Mouse (Mus musculus): ENCODE data around the gene Cys1. TPM values are rescaled to one million over a fixed set of nuclear protein-coding genes. Genes with fewer than 3 reads are reported as not detected.
A peak's percentile ranks its signal among the peaks of the same experiment; 100 is the strongest.

Cys1 gene
- total RNA-seq, 2 experiments from 2014 or later = 10.3 to 12.5 TPM

DNA sequence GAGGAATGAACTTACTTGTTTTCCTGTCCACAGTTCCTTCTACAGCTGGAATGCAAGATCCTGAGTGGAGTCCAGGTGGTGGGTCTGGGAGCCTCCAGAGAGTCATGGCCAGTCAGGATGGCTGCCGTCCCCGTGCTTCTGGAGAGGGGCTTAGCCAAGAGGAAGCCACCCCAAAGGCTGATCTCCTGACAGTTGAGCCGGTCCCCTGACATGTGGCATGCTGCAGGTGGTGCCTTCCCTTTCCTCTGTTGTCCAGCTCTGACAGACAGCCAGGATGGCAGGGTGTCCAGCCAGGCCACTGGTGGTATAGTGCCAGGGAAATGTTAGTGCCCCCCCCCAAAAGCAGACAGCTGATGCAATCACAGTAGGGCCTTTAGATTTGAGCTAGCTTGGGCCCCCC lies 16.9 kb upstream of the Cys1 start:
- DNase-seq (ENCODE audit: low spot score in 2 of 2) = no peak

DNA sequence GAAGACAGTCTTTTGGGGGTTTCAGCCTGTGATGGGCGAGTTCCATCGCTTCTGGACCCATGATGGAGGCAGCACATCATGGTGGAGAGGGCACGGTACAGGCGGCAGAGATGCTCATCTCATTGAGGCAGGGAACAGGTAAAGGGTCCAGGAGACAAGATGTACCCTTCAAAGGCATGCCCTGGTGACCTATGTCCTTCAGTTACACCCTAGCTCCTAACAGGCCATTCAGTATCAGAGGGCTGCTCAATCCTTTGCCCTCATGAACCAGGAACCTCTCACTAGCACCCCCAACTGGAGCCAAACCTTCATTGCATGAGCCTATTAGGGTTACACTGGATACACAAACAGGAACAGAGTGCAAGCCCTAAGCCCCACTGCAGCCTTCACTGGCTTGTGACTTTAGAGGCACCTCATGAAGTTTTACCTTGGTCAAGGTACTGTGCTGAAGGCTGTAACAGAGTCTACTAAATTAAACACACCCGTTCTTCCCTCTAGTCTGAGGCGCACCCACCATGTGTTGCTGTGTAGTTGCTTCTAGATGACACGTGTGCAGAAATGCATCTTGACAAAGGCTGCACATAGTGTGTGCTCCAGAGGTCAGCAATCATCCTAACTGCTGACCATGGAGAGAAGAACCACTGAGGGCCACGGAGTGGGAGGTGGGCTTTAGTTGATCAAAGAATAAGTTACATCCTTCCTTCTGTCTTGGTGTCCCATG lies 16.0 kb upstream of the Cys1 start:
- no peak for DNase-seq (ENCODE audit: low spot score in 2 of 2)

DNA sequence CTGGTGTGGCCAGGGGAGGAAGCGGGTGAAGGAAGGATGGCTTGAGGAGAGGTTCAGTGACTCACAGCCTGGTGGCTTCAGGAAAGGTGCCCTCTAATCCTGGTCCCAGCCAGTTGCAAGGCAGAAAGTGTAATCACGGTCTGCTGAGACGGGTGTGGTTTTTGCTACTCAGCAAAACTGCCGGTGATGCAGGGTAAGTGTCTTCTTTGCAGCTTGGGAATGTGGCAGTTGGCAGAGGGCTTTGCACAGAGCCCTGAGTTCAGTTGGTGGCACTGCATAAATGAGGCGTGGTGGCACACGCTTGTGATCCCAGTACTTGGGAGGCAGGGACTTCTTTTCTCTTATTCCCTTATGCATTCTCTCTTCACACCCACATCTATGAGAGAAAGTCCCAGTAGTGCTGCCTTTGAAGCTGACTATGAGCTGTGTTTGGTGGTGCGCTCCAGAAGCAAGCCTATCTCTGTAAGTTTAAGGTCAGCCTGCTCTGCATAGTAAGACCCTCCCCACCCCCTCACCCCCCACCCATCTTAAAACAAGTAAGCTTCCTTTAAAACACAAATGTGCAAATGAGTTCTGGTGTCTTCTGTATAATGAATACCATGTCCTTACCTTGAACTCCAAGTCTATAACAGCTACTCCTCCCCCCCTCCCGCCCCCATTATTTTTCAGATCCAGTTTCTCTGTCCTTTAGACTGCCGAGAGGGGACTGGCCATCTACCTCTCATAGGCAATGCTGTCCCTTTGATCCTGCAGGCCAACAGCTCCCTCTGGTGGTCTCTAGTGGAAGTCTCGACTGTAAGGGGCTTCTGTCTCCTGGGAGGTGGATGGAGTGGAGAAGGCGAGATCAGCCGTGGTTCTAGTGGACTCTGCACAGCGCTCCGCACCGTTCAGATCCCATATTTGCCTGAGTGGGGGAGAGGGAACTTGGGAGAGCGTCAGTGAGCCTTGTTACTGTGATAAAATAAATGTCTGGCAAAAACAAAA lies 15.2 kb upstream of the Cys1 start:
- DNase-seq (ENCODE audit: low spot score in 2 of 2) = peak; percentile 95

DNA sequence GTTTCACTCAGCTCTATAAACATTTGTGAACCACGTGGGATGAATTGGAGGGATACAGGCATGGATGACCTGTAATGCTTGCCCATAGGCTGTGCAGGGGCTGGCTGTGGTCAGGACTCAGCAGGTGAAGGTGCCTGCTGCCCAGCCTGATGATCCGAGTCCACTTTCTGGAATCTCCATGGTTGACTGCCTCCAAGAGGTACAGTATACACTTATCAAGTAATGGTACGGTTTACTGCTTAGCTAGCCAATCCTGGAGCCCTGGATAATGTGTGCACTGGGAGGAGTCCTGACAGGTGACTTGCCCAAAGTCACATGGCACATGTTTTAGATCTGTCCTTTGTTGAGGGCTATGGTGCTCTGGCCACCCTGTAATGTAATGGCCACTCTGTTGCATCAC lies 8.7 kb upstream of the Cys1 start:
- no peak for DNase-seq (ENCODE audit: low spot score in 2 of 2)

DNA sequence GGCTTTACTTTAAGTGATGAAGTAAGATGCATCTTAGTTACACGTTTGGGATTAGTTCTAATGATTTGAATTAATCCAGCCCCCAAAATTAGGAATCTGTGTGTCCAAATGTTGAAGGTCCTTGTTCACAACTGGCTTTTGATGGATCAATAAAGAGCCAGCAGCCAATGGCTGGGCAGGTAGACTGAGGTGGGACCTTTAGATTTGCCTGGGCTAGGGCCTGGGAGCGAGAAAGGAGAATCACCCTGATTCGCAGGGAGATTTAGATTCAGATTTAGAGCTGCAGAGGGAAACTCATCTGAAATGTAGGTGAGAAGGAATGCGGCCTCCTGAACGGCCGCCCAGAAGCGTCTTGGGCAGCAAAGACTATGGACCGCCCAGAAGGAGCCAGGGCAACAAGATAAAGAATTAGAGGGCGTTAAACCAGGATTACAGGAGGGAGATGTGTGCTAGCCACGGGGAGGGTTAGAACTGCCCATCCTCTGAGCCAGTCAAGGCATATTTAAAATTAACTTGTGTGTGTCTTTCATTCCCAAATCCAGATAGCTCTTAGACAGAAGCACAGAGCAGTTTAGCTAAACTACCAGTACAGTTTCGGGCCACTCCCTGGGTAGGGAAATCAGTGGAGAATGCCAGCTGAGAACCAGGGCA lies 5.2 kb upstream of the Cys1 start:
- DNase-seq (ENCODE audit: low spot score in 2 of 2) = no peak

DNA sequence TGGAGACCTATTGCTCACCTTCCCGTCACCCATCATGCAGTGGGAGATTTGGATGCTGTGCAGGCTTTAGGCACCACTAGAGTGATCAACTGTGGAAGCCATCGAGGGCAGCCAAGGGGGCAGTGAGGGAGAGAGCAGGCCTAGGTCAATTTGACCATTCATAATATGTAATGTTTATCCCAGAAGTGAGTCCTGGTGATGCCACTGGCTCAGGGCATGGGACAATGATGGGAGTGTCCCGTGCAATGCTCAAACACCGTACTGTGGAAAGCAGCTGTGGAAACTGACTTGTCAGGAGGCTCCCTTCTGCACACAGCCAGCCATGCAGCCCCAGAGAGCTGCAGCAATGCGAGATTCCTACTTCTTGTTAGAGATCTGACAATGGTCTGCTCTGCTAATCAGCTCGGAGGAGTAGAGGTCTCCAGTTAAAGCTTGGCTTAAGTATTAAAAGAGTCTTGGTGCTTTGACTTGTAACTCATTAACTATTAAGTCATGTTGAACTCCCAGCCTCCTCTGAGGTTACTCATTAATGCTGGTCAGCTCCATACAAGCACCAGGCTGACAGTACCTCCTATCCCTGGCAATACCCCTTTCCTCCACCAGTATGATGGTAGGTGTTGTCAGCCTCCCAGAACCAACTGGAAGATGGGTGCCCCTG lies 4.6 kb upstream of the Cys1 start:
- no peak for DNase-seq (ENCODE audit: low spot score in 2 of 2)

DNA sequence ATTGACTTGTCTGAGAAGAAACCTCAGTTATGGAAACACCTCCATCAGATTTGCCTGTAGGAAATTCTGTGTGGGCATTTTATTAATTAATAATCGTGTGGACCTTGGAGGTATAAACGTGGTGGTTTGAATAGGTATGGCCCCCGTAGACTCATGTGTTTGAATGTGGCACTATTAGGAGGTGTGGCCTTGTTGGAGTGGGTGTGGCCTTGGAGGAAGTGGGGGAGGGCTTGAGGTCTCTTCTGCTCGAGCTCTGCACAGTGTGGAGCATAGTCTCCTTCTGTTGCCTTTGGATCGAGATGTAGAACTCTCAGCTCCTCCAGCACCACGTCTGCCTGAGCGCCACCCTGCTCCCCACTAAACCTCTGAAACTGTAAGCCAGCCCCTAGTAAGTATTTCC lies 1.8 kb upstream of the Cys1 start:
- DNase-seq (ENCODE audit: low spot score in 2 of 2) = no peak

DNA sequence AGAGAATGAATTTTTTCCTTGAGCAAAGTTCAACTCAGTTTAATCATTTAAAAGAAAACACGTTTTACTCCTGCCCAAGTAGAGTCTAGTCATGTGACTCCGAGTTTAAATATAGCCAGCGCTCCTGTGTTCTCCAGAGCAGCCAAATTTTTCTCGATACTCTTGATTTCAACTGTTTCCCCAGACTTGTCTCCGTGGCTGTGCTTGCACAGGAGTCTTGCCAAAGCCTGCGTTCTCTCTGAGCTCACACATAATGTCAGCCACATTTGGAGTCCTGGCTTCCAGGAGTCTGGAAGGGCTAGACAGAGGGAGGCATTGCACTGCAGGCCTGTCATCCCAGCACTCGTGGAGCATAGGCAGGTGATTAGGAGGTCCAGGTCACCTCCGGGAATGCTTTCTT lies 950 bp upstream of the Cys1 start:
- DNase-seq (ENCODE audit: low spot score in 2 of 2) = peak in 1 of 2 experiments; percentile 27

DNA sequence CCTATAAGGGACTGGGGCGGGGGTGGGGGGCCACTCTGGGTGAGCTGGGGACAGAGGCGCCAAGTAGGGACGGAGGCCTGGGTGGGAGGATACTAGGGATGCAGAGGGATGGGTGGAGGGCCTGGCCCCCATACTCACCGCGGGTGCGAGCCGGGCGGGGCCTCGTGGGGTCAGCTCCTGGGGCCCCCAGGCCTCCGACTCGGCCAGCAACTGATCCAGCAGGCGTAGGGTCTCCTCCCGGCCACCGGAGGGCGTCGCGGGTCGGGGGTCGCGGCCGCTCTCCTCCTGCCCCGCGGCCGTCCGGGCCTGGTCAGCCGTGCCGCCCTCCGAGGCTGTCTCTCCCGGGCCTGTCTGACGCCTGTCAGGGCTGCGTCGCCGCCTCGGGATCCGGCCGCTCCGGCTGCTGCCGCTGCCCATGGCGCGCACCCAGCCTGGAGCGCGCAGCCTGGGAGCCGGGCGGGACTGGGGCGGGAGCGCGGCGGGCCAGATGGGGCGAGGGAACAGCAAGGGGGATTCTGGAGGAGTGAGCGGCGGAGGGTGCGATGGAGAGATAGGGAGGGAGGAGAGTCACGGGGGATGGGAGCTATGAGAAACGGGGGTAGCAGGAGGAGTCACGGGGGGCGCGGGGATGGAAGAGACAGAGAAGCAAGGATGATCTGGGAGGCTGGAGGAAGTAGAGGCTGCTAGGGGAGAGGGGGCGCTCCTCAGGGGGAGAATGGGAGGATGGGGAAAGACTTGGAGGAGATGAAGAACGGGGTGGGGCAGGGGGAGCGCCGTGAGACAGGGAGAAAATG lies 924 bp downstream of the Cys1 start:
- DNase-seq (ENCODE audit: low spot score in 2 of 2) = peak; percentile 54 to 69

DNA sequence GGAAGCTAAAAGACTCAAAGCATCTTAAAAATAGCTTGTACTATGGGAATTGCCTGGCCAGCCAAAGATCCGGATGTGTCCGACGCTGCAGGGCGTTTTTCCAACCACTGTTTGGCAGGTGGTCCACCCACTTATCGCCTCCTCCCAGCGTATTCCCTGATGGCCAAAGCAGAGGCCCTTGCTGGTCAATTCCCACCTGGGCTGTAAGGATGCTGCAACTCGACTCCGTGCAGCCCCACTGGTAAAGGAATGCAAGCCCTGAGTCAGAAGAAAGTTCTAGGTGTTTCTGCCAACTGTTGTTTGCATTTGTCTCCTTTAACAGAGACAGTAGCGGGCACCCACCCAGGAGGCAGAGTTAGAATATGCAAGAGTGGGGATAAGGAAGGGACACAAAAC lies 1.5 kb downstream of the Cys1 start:
- DNase-seq (ENCODE audit: low spot score in 2 of 2) = peak in 1 of 2 experiments; percentile 29

DNA sequence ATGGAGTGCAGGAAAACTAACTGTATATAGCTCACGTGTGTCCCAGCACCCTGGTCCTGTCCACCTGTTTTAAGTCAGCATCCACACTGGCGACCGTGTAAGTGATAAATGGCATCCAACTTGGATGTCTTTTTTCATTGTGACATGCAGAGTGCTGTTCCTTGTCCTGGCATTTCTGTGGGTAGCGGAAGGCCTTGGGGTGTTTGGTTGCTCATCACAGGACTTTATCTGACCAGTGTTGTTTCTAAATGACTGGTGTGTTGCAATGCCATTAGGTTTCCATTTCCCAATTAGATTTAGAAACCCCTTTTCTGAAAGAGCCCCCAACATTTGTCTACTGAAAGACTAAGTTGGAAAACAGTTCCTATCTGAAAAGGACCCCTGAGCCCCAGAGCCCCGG lies 19.5 kb downstream of the Cys1 start:
- no peak for DNase-seq (ENCODE audit: low spot score in 2 of 2)

DNA sequence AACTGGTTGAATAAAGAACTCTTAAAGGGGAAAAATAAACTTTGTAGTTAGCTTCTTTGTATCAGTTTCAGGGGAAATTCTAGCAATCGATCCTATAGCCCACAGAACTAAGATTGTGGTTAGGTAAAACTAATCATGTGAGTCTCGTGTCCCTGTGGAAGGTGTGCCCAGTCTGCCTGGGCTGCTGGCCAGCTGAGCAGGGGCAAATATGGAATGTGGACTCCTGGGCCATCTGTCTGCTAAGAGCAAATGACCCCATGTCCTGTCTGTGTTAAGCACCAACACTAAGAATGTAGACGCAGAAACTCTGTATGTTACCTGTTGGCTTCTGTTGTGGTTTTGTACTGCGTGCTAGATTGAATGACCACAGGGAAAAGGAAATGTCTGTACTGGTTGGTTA lies 20.5 kb downstream of the Cys1 start:
- no peak for DNase-seq (ENCODE audit: low spot score in 2 of 2)

DNA sequence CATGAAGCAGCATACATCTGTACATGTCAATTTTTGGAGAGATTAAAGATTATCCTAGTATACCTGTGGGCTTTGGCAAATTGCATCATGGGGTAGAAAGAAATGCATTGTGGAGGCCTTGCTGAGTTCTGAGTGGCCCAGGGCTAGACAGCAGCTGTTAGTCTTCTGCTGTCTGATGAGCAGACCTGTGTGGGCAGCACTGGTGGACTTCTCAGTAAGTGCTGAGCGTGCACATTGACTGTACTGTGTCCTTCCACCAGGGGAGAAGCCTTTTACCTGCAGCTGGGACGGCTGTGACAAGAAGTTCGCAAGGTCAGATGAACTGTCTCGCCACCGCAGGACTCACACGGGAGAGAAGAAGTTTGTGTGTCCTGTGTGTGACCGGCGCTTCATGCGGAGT lies 21.7 kb downstream of the Cys1 start:
- DNase-seq (ENCODE audit: low spot score in 2 of 2) = no peak

DNA sequence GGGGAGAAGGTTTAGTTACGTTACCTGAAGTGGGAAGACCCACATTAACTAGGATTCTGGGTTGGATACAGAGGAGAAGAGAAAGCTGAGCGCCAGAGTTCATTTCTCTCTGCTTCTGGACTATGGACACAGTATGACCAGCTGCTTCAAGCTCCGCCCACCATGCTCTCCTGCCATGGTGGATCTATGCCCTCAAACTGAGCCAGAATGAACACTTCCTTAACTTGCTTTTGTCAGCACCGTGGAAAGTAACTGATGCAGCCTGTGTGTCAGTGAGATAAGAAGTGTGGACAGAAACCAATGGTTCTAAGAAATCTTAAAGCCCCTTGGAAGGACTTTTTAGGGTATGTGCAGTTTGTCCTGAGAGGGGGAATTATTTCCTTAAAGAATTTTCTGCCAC lies 22.6 kb downstream of the Cys1 start:
- no peak for DNase-seq (ENCODE audit: low spot score in 2 of 2)

DNA sequence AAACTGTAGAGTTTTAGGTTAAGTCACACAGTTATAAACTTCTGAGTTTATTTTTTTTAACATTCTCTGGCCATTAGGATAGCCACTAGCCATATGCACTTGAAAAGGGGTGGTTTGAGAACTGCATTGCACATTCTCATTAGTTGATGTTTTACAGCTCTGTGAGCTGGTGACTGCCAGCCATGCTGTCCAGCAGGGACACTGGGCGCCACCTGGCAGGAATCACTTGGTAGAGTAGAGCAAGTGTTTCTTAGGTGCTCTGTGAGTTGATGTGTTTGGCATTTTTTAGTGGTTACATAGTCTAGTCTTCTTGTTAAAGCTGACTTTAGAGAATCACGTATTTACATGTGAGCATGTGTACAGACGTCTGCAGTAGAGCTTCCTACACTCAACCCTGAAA lies 25.2 kb downstream of the Cys1 start:
- no peak for DNase-seq (ENCODE audit: low spot score in 2 of 2)

DNA sequence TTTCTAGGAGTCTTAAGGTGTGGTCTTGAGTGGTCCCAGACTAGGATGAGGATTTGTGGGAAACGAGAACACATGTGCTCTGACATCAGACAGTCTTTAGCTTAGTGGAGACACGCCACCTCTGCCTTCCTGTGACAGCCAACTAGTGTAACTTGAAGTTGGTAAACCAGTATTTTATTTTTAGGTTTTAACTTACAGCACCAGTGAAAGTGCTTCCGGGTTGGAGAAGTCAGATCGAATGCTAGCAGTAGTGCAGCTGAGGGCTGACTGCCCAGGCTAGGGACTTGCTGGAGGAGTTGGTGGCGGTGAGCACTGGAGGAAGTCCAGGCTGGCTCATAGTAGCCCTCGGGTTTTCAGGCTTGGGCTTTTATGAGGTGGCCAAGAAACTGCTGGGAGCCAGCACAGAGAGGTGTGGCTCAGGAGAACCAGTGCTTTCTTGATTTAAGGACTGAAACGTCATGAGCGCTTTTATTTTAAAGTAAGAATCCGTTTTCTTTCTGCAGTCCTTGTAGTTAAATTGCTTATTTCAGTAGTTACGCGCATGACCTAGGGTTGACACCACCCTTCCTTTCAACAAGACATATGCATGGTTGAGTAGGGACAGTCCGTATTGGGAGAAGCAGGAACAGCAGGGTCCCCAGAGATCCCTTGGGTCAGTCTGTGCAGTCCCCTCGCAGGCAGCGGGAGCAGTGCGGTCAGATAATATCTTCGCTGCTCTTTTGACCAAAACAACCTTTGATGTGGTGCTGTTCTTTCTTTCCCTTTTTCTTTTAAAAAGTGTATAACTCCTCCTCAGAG lies 27.3 kb downstream of the Cys1 start:
- DNase-seq (ENCODE audit: low spot score in 2 of 2) = no peak

DNA sequence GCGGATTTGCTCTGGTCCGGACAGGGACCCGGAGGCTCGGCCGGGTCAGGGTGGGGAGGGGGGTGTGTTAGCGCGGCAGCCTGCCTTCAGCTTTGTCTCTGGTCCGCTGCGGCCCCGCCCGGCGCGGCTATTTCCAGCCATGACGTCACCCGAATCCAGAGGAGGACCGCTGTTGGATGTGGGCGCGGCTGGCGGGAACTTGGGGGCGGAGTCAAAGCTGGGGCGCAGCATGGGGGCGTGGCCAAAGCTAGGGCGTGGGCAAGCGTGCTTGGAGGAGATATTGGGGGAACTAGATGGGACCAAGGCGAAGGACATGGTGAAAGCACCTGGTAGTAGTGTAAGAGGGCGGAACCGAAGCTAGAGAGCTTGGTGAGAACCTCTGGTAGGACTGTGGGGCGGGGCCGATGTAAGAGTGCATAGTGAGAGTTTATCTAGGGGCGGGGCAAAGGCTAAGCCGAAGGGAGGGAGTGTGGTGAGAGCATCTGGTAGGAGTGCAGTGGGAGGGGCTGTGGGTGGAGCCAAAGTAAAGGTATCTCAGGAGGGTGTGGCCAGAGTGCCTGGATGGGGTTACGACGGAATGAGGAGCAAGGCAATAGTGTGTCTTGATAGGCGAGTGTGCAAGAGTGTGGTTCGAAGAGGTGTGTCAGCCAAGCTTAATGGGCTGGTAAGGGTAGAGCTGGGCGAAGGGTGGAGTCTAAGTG lies 29.8 kb downstream of the Cys1 start:
- peak; percentile 92 for DNase-seq (ENCODE audit: low spot score in 2 of 2)

DNA sequence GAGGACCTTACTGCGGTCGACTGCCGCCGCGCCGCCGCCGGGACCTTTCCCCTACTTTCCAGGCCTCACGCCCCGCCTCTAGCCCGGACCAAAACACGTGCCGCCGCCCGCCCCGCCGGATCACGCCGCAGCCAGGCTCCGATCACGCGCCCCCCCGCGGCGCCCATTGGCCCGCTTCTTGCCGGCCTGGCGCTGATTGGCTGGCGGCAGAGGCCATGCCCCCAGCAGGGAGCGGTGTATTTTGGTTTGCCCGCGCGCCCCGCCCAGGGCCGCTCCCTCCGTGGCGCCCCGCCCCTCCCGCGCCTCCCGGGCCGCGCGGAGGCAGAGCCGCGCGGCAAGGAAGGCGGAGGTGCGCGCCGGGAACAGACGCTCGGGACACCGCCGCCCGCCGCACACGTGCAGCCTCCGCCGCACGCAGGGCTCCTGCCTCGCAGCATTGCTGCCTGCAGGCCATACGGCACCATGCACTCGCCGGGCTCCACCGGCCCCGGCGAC lies 30.5 kb downstream of the Cys1 start, which contains the start of gene Klf11:
Gene Klf11 (plus strand): TSS at position 212 of the 495 bp plus-strand sequence.
- DNase-seq (ENCODE audit: low spot score in 2 of 2) = peak; percentile 97 to 99
